Mouse (Mus musculus): ENCODE measurements around the gene Slc7a10. TPM values are rescaled to one million over a fixed set of nuclear protein-coding genes. Genes with fewer than 3 reads are reported as not detected.
"Not testable (repeated sequence)": the region's sequence is repeated elsewhere in the genome, so short reads cannot be mapped to it uniquely, and the experiment has no call there.

Slc7a10 gene
- polyA plus RNA-seq, 1 experiment from 2014 or later, result 0.24 TPM

GRCm38 (mm10) chr7:35234361-35235245, 48.4 kb downstream of the Slc7a10 start:
- peak; percentile 84 for ATAC-seq (replicated peaks; ENCODE audit: insufficient number of reproducible peaks, low FRiP score, low TSS enrichment, low read depth)
- Histone ChIP-seq H3K27me3 (ENCODE audit: control insufficient read depth, insufficient read depth, low read length) (no peaks in the 10 kb centered on the region), H3K4me2 (ENCODE audit: low read depth, low read length) (peak overlapping the region; percentile 39), H3K9me3 (replicated peaks; ENCODE audit: control insufficient read depth, low read length) (no peaks in the 10 kb centered on the region), H3K9ac (replicated peaks; ENCODE audit: low read length) (peak overlapping the region; percentile 68), H3K4me3 (ENCODE audit: low read depth, low read length) (peak overlapping the region; percentile 58), H3K36me3 (replicated peaks; ENCODE audit: control insufficient read depth, insufficient read depth, low read depth, low read length) (no peaks in the 10 kb centered on the region), H3K4me1 (ENCODE audit: control insufficient read depth, insufficient read depth, low read length) (no peaks in the 10 kb centered on the region), H3K27ac (replicated peaks; ENCODE audit: low read depth, low read length) (peak overlapping the region; percentile 80)
- WGBS, result under 1% methylated on average over 45 of the region's 45 CpGs
- peak; percentile 100 for DNase-seq (ENCODE audit: low spot score)

- WGBS, result 23% methylated on average over 9 of the region's 9 CpGs
- Histone ChIP-seq H3K9ac (replicated peaks; ENCODE audit: low read length) (0 out of 2 replicates have a peak overlapping the region, but pooled peaks have one; percentile 14), H3K4me3 (ENCODE audit: low read depth, low read length) (peak overlapping the region; percentile 58), H3K27ac (replicated peaks; ENCODE audit: low read depth, low read length) (peak overlapping the region; percentile 80; the same call in 1 of the 2 replicates), H3K4me2 (ENCODE audit: low read depth, low read length) (peak overlapping the region; percentile 39), H3K9me3 (replicated peaks; ENCODE audit: control insufficient read depth, low read length) (no peaks in the 10 kb centered on the region), H3K27me3 (ENCODE audit: control insufficient read depth, insufficient read depth, low read length) (no peaks in the 10 kb centered on the region), H3K36me3 (replicated peaks; ENCODE audit: control insufficient read depth, insufficient read depth, low read depth, low read length) (no peaks in the 10 kb centered on the region), H3K4me1 (ENCODE audit: control insufficient read depth, insufficient read depth, low read length) (no peaks in the 10 kb centered on the region)
- ATAC-seq (replicated peaks; ENCODE audit: insufficient number of reproducible peaks, low FRiP score, low TSS enrichment, low read depth), result peak; percentile 58; the same call in 1 of the 2 replicates
- peak; percentile 79 for DNase-seq (ENCODE audit: low spot score)
These were observed 49.1 kb downstream of the Slc7a10 start for GRCm38 (mm10) chr7:35235308-35235707.

- not testable (repeated sequence) for DNase-seq (ENCODE audit: low spot score); H3K36me3 ChIP-seq (replicated peaks; ENCODE audit: control insufficient read depth, insufficient read depth, low read depth, low read length); H3K4me1 ChIP-seq (ENCODE audit: control insufficient read depth, insufficient read depth, low read length); H3K27me3 ChIP-seq (ENCODE audit: control insufficient read depth, insufficient read depth, low read length); H3K4me2 ChIP-seq (ENCODE audit: low read depth, low read length); H3K9ac ChIP-seq (replicated peaks; ENCODE audit: low read length); H3K4me3 ChIP-seq (ENCODE audit: low read depth, low read length); H3K27ac ChIP-seq (replicated peaks; ENCODE audit: low read depth, low read length); ATAC-seq (replicated peaks; ENCODE audit: insufficient number of reproducible peaks, low FRiP score, low TSS enrichment, low read depth); H3K9me3 ChIP-seq (replicated peaks; ENCODE audit: control insufficient read depth, low read length)
- WGBS, result 66% methylated on average over 2 of the region's 3 CpGs
These were observed 51.8 kb downstream of the Slc7a10 start for GRCm38 (mm10) chr7:35237935-35238334.

Other genes starting within 250 kb of the Slc7a10 start
- 36.3 and 37.4 TPM in 2 replicates for gene Cebpg, start 129.8 kb upstream of the Slc7a10 start, polyA plus RNA-seq (2014; fragmentation: Nextera tagmentation; extraction: Ambion mirVana)
- 0.79 and 0.90 TPM in 2 replicates for gene Cebpa, start 67.1 kb upstream of the Slc7a10 start, polyA plus RNA-seq (2014; fragmentation: Nextera tagmentation; extraction: Ambion mirVana)
- 8.8 and 9.0 TPM in 2 replicates for gene Lrp3, start 29.1 kb downstream of the Slc7a10 start, polyA plus RNA-seq (2014; fragmentation: Nextera tagmentation; extraction: Ambion mirVana)
- 18.0 and 19.8 TPM in 2 replicates for gene Gpatch1, start 132.1 kb downstream of the Slc7a10 start, polyA plus RNA-seq (2014; fragmentation: Nextera tagmentation; extraction: Ambion mirVana)
- 3.1 and 5.4 TPM in 2 replicates for gene Rhpn2, start 147.8 kb downstream of the Slc7a10 start, polyA plus RNA-seq (2014; fragmentation: Nextera tagmentation; extraction: Ambion mirVana)
- 19.4 and 20.1 TPM in 2 replicates for gene Faap24, start 210.5 kb downstream of the Slc7a10 start, polyA plus RNA-seq (2014; fragmentation: Nextera tagmentation; extraction: Ambion mirVana)
- 37.5 and 41.1 TPM in 2 replicates for gene Cep89, start 210.7 kb downstream of the Slc7a10 start, polyA plus RNA-seq (2014; fragmentation: Nextera tagmentation; extraction: Ambion mirVana)

Measured in embryonic facial prominence, embryonic 11.5 days (tissue).